Mouse (Mus musculus) ovary, postnatal 14 days (tissue): ENCODE results near the gene Fam47c.

ENCODE experiments used
- DNase-seq: peaks from one replicate; pipeline ENCODE4 v3.0.0; 2022; ENCODE audit warnings: low spot score

Fam47c gene

GRCm38 (mm10) chrX:78737463-78737862 lies at the start of gene Fam47c:
TSS of gene Fam47c (plus strand) at chrX:78737763.
- DNase-seq: no peak

DNA sequence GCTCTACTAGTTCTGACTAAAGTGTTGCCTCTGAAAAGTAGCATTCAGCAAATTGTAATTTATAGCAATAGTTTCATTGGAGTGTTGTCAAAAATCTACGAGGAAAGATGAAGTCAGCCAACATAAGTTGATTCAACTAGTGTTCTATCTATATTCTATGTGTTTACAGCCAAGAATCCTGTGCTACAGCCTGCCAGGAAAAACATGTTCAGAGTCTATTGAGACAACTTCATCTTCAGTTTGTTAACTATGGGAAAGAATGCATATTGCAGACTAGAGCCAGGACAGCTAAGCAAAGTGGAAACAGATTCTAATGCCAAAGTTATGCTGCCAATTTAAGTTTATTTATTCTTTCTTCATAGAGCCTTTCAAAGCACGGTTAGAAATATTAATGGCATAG lies 31.8 kb downstream of the Fam47c start:
- DNase-seq: no peak

- DNase-seq: no peak
These were observed 39.5 kb downstream of the Fam47c start for GRCm38 (mm10) chrX:78777078-78777477.
